Mouse (Mus musculus) monocyte, adult 59 days (primary cell): ENCODE measurements around the gene Prss40. TPM values are rescaled to one million over a fixed set of nuclear protein-coding genes. Genes with fewer than 3 reads are reported as not detected.

Experiments
- total RNA-seq, 2 experiments: library from RNA; stranded (reverse); gene quantifications; one replicate each; pipeline ENCODE4 v1.2.4; 2023

The Prss40 gene
- not detected for total RNA-seq

DNA sequence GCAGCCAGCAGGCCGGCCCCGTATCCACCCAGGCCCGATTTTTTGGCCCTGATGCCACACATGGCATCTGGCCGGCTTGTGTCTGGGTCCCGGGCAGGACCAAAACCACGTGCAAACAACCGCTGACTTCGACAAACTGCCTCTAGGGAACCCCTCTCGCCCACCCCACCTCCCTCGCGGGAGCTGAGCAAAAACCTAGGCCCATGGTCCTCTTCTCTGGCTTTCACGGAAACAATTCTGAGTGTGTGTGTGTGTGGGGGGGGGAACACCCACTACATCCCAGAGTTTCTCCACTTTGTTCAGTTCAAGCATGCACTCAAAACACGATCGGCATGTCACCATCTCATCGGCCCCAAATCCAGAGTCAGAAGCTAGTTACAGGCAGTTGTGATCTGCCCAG is at the start of gene Prss40:
Gene Prss40, minus strand, starts transcription at position 101 of the 400 bp plus-strand sequence.

DNA sequence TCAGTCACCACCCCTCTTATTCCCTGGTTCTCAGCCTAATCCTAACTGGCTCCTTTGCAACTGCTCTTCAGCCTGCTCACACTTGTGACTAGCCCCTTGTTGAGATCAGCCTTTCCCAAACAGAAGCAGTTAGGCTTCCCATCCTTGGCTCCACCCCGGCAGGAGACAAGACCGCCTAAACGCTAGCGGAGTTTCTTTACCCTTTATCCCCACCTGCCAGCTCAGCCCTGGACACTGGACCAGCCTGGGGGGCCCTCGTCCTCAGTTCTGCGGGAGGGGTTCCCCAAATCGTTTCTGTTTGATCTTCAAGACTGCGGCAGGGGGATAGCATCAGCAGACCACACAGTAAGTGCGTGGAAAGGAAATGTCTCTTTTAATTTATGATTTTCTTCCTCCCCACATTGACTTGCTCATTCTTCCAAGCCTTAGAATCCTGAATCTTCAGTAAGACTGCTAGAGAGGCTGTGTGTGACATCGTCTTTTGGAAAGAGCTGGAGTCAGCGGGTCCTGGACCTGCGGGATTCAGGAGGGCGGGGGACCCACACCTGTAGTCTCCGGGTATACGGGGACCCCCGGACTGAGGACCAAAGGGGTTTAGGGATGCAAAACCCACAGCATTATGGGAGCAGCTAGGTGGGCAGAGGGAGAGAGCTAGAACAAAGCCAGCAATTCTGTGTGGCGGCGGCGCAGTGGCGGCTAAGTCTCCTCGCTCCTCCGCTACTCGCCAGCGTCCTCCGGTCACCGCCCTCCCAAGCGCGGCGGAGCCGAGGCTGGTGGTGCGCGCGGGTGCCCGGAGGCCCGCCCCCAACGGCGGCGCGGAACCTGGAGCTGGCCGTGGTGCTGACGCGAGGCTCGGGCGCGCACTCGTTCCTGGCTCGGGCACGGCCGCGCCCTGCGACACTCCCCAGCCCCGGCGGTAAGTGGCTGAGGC is 18.4 kb upstream of the Prss40 start, which contains the start of gene Amer3:
Gene Amer3, plus strand, starts transcription at position 807 of the 931 bp plus-strand sequence.

DNA sequence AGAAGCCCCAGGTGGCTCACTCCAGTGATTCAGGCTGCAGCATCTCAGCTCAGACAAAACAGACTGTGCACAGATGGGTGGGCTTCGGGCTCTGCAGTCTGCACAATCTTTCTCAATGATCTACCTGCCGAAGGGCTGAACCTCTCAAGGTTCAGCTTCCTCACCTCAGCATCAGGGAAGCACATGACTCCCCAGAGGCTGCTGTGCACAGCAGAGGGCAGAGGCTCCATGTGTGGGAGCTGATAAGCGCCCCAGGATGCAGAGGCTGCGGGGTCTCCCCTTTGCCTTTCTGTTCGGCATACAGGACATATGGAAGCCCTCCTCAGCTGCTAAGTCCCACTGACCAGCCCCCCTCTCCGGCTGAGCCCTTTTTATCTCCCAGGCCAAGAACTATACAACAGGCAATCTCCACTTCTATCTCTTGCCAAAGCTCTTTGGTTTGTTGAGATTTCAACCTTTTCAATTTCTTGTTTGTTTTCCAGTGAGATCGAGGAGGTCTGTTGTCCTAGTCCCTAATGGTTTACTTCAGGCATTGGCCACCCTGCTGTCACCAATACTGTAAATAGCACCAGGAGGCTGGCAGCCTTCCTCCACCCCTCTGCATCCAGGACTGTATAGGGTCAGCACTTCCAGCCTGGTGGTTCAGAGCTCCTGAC is 25.6 kb downstream of the Prss40 start, which contains the start of gene Cfc1:
Gene Cfc1, plus strand, starts transcription at position 606 of the 656 bp plus-strand sequence.

Other genes with a start within 250 kb of the Prss40 start
- gene Ccdc115, start 121.3 kb downstream of the Prss40 start, total RNA-seq, result 10 to 100 TPM; 22.0 to 23.7 TPM
- 10 to 100 TPM; 61.2 to 64.9 TPM for gene Imp4, start 121.1 kb downstream of the Prss40 start, total RNA-seq
- 100 to 1,000 TPM; 114 to 135 TPM for gene Ptpn18, start 101.2 kb downstream of the Prss40 start, total RNA-seq
- 1 to 10 TPM in 1 of 2 experiments, under 1 TPM in 1; 0.52 to 1.4 TPM for gene Prss39, start 62.5 kb downstream of the Prss40 start, total RNA-seq
- gene Cfc1, start 25.3 kb downstream of the Prss40 start, total RNA-seq, result not detected
- not detected for gene Amer3, start 18.7 kb upstream of the Prss40 start, total RNA-seq